Comparison of ENCODE assay signal across 8 mouse cellular contexts in genomic region chr14:30825021-30825475, GRCm38 (mm10). TPM values are rescaled to one million over a fixed set of nuclear protein-coding genes. Genes with fewer than 3 reads are reported as not detected.
DNase-seq lines count a peak whose midpoint lies in the region; ATAC-seq and TF ChIP-seq lines count a peak whose summit lies in the region.

No protein-coding gene starts in this region.

- no peaks in the 10 kb centered on the region for H3K27me3 ChIP-seq in forebrain, embryonic 10.5 days (ENCODE audit: poor library complexity, severe bottlenecking)
- H3K27me3 ChIP-seq in intestine, embryonic 16.5 days (replicated peaks; ENCODE audit: control insufficient read depth, insufficient read depth, low read length), result no peaks in the 10 kb centered on the region
- H3K27me3 ChIP-seq in neural tube, embryonic 13.5 days, result no peaks in the 10 kb centered on the region

- no peaks in the 10 kb centered on the region for H3K9me3 ChIP-seq in forebrain, embryonic 10.5 days
- H3K9me3 ChIP-seq in intestine, embryonic 16.5 days (ENCODE audit: control insufficient read depth, low read length), result no peaks in the 10 kb centered on the region
- no peaks in the 10 kb centered on the region for H3K9me3 ChIP-seq in neural tube, embryonic 13.5 days

- peak overlapping the region; percentile 90 for H3K9ac ChIP-seq in intestine, embryonic 16.5 days (ENCODE audit: low read depth, low read length)
- peak overlapping the region; percentile 78; the same call in 1 of the 2 replicates for H3K9ac ChIP-seq in neural tube, embryonic 13.5 days

- ATAC-seq in intestine, embryonic 16.5 days, result peak; percentile 11
- 0 out of 2 replicates have a peak, but pooled peaks have one; percentile 2 for ATAC-seq in neural tube, embryonic 13.5 days (ENCODE audit: low read depth)

- no peak overlapping the region for H3K27ac ChIP-seq in left cerebral cortex, adult 2 months
- peak overlapping the region; percentile 94 for H3K27ac ChIP-seq in forebrain, embryonic 10.5 days
- H3K27ac ChIP-seq in intestine, embryonic 16.5 days (ENCODE audit: low read length), result 0 out of 2 replicates have a peak overlapping the region, but pooled peaks have one; percentile 45
- no peak overlapping the region for H3K27ac ChIP-seq in neural tube, embryonic 13.5 days (replicated peaks)

- intact Hi-C loops in left cerebral cortex, adult 2 months (cut with DNase I), result loop anchor here (5.0 kb wide), 2 partner anchors 42 to 117 kb away; partner anchors contain the start of gene Itih1

- 34% methylated on average over 5 of the region's 5 CpGs for WGBS in forebrain, embryonic 10.5 days
- WGBS in intestine, embryonic 16.5 days, result 22% methylated on average over 5 of the region's 5 CpGs
- WGBS in neural tube, embryonic 13.5 days, result 31% methylated on average over 5 of the region's 5 CpGs

- TF ChIP-seq CTCF in left cerebral cortex, adult 2 months (IDR thresholded peaks at IDR 0.05), result no peak

- peaks cover 26% of the 10 kb centered on the region for H3K4me1 ChIP-seq in forebrain, embryonic 10.5 days
- H3K4me1 ChIP-seq in intestine, embryonic 16.5 days (ENCODE audit: control insufficient read depth, insufficient read depth, low read length), result peaks cover 40% of the 10 kb centered on the region
- H3K4me1 ChIP-seq in neural tube, embryonic 13.5 days (replicated peaks), result peaks cover 28% of the 10 kb centered on the region

- no peak for DNase-seq in left cerebral cortex, adult 2 months (ENCODE audit: extremely low spot score in 1 of 2, low spot score in 2 of 2)
- DNase-seq in left cerebral cortex, adult 18-20 months (ENCODE audit: low spot score in 2 of 2), result no peak
- no peak for DNase-seq in forebrain, embryonic 10.5 days (ENCODE audit: extremely low spot score, low spot score)
- DNase-seq in natural killer cell, adult 2 months (ENCODE audit: low spot score in 2 of 2), result no peak
- DNase-seq in thymus, postnatal 0 days (ENCODE audit: low spot score), result no peak
- no peak for DNase-seq in layer of hippocampus, adult 9-10 months (ENCODE audit: low spot score)

- peak overlapping the region; percentile 73 for H3K4me3 ChIP-seq in left cerebral cortex, adult 2 months
- peak overlapping the region; percentile 86 for H3K4me3 ChIP-seq in forebrain, embryonic 10.5 days
- peak overlapping the region; percentile 96 for H3K4me3 ChIP-seq in intestine, embryonic 16.5 days (ENCODE audit: low read length)
- H3K4me3 ChIP-seq in neural tube, embryonic 13.5 days, result peak overlapping the region; percentile 59

- peaks cover 11% of the 10 kb centered on the region for H3K36me3 ChIP-seq in forebrain, embryonic 10.5 days (replicated peaks)
- H3K36me3 ChIP-seq in intestine, embryonic 16.5 days (ENCODE audit: control insufficient read depth, insufficient read depth, low read length), result no peaks in the 10 kb centered on the region
- peaks cover 4% of the 10 kb centered on the region; the same call in 1 of the 2 replicates for H3K36me3 ChIP-seq in neural tube, embryonic 13.5 days

- peak overlapping the region; percentile 89 for H3K4me2 ChIP-seq in intestine, embryonic 16.5 days (ENCODE audit: low read depth, low read length)
- peak overlapping the region; percentile 79 for H3K4me2 ChIP-seq in neural tube, embryonic 13.5 days

RNA-seq across cellular contexts. Expression of gene Tmem110, which starts 0.3 kb away (rescaled TPM):
- 10 to 100 TPM; 22.9 to 24.1 TPM for total RNA-seq in left cerebral cortex, adult 2 months (2021)
- total RNA-seq in left cerebral cortex, adult 18-20 months (2021), result 10 to 100 TPM; 20.7 to 22.9 TPM
- polyA plus RNA-seq in forebrain, embryonic 10.5 days (2016; fragmentation: Nextera tagmentation; extraction: Ambion mirVana), result 21.9 and 22.8 TPM in 2 replicates
- 18.6 and 20.6 TPM in 2 replicates for polyA plus RNA-seq in intestine, embryonic 16.5 days (2015; fragmentation: Nextera tagmentation; extraction: Ambion mirVana)
- 18.5 and 19.6 TPM in 2 replicates for polyA plus RNA-seq in neural tube, embryonic 13.5 days (2015; fragmentation: Nextera tagmentation; extraction: Ambion mirVana)
- polyA plus RNA-seq in thymus, postnatal 0 days (2015; fragmentation: Nextera tagmentation; extraction: Ambion mirVana), result 18.3 and 19.9 TPM in 2 replicates

RNA-seq across cellular contexts. Expression of gene Mustn1, which starts 54.0 kb away (rescaled TPM):
- 1 to 10 TPM; 2.1 to 3.5 TPM for total RNA-seq in left cerebral cortex, adult 2 months (2021)
- 1 to 10 TPM; 2.5 to 3.5 TPM for total RNA-seq in left cerebral cortex, adult 18-20 months (2021)
- 0.22 and 0.49 TPM in 2 replicates for polyA plus RNA-seq in forebrain, embryonic 10.5 days (2016; fragmentation: Nextera tagmentation; extraction: Ambion mirVana)
- polyA plus RNA-seq in intestine, embryonic 16.5 days (2015; fragmentation: Nextera tagmentation; extraction: Ambion mirVana), result 8.8 and 10.6 TPM in 2 replicates
- polyA plus RNA-seq in neural tube, embryonic 13.5 days (2015; fragmentation: Nextera tagmentation; extraction: Ambion mirVana), result 1.9 and 2.6 TPM in 2 replicates
- polyA plus RNA-seq in thymus, postnatal 0 days (2015; fragmentation: Nextera tagmentation; extraction: Ambion mirVana), result 1.8 and 1.9 TPM in 2 replicates

Comparison
In these comparisons a context has a peak if more than half of its experiments do, and no peak if none do; other contexts are left out.
1. H3K27ac ChIP-seq: peak in forebrain, embryonic 10.5 days (single experiment) and intestine, embryonic 16.5 days (single experiment); none in left cerebral cortex, adult 2 months (single experiment) and neural tube, embryonic 13.5 days (single experiment).
2. Peak in every context shown above with its lines, with median percentiles within 50 percentile points of each other: H3K4me3 ChIP-seq.